Mouse (Mus musculus) MN1 (cell line): ENCODE results near the gene Hnrnpk.
A peak's percentile ranks its signal among the peaks of the same experiment; 100 is the strongest.
"Not testable (repeated sequence)": the region's sequence is repeated elsewhere in the genome, so short reads cannot be mapped to it uniquely, and the experiment has no call there.

Experiments
- DNase-seq: peaks from one replicate; pipeline ENCODE4 v3.0.0-alpha.2; 2016; ENCODE audit warnings: low spot score

The Hnrnpk gene

GRCm38 (mm10) chr13:58388379-58388778 is 14.8 kb downstream of the Hnrnpk start:
- no peak for DNase-seq

- peak; percentile 71 for DNase-seq
Observed at GRCm38 (mm10) chr13:58387948-58388347, 15.2 kb downstream of the Hnrnpk start.

- no peak for DNase-seq
Observed at GRCm38 (mm10) chr13:58385547-58385920, 17.6 kb downstream of the Hnrnpk start.

- DNase-seq: peak; percentile 80
Observed at GRCm38 (mm10) chr13:58384779-58385546, 18.2 kb downstream of the Hnrnpk start, which contains the start of gene 2210016F16Rik. Gene 2210016F16Rik (minus strand): TSS chr13:58385225.

GRCm38 (mm10) chr13:58384371-58384770 is 18.8 kb downstream of the Hnrnpk start:
- DNase-seq: no peak

GRCm38 (mm10) chr13:58373153-58373470 is 30.0 kb downstream of the Hnrnpk start:
- DNase-seq: no peak

GRCm38 (mm10) chr13:58372278-58373152 is 30.6 kb downstream of the Hnrnpk start:
- DNase-seq: no peak

GRCm38 (mm10) chr13:58368835-58369234 is 34.3 kb downstream of the Hnrnpk start:
- DNase-seq: no peak

GRCm38 (mm10) chr13:58367641-58368040 is 35.5 kb downstream of the Hnrnpk start:
- DNase-seq: no peak

GRCm38 (mm10) chr13:58366373-58366772 is 36.8 kb downstream of the Hnrnpk start:
- no peak for DNase-seq

- DNase-seq: not testable (repeated sequence)
Observed at GRCm38 (mm10) chr13:58365179-58365578, 38.0 kb downstream of the Hnrnpk start.

- no peak for DNase-seq
Observed at GRCm38 (mm10) chr13:58364353-58365175, 38.6 kb downstream of the Hnrnpk start.

GRCm38 (mm10) chr13:58359304-58359653 is 43.9 kb downstream of the Hnrnpk start:
- no peak for DNase-seq

- peak; percentile 54 for DNase-seq
Observed at GRCm38 (mm10) chr13:58358629-58359303, 44.4 kb downstream of the Hnrnpk start, which contains the start of gene Kif27. Gene Kif27 (minus strand): TSS chr13:58359122.

GRCm38 (mm10) chr13:58352996-58353395 is 50.1 kb downstream of the Hnrnpk start:
- no peak for DNase-seq

GRCm38 (mm10) chr13:58350606-58351005 is 52.5 kb downstream of the Hnrnpk start:
- DNase-seq: no peak

GRCm38 (mm10) chr13:58344505-58344904 is 58.6 kb downstream of the Hnrnpk start:
- DNase-seq: no peak
